Mouse (Mus musculus) lung, embryonic 14.5 days (tissue): Measurements from ENCODE around the gene Phf21b. TPM values are rescaled to one million over a fixed set of nuclear protein-coding genes. Genes with fewer than 3 reads are reported as not detected.

Source experiments
- ATAC-seq: fragments of 200-750 bp; cut with Nextera tagmentation; 2 replicates; pipeline ENCODE4 v1.8.0; 2017; ENCODE audit warnings: mild to moderate bottlenecking, moderate TSS enrichment, moderate library complexity; ENCODE audit not compliant: insufficient read depth
- DNase-seq: peaks from one replicate; pipeline ENCODE4 v3.0.0-alpha.2; 2015
- H3K27ac ChIP-seq: fragments of 300-500 bp; sonication (generic); 2 replicates; pipeline ENCODE4 v1.5.1; 2014; ENCODE audit warnings: low read depth, mild to moderate bottlenecking, moderate library complexity
- H3K27me3 ChIP-seq: fragments of 300-500 bp; sonication (generic); 2 replicates; pipeline ENCODE4 v1.6.1; 2014; ENCODE audit warnings: low read length, control low read depth; ENCODE audit not compliant: insufficient read depth
- H3K36me3 ChIP-seq: fragments of 300-500 bp; sonication (generic); 2 replicates; pipeline ENCODE4 v1.6.1; 2014; ENCODE audit warnings: control low read depth; ENCODE audit not compliant: insufficient read depth
- H3K4me1 ChIP-seq: fragments of 300-500 bp; sonication (generic); 2 replicates; pipeline ENCODE4 v1.6.1; 2014; ENCODE audit warnings: antibody characterized with exemption, control low read depth; ENCODE audit not compliant: insufficient read depth
- H3K4me2 ChIP-seq: fragments of 300-500 bp; sonication (generic); 2 replicates; pipeline ENCODE4 v1.6.1; 2014; ENCODE audit warnings: mild to moderate bottlenecking
- H3K4me3 ChIP-seq: fragments of 300-500 bp; sonication (generic); 2 replicates; pipeline ENCODE4 v1.5.1; 2014; ENCODE audit warnings: low read depth, low read length
- H3K9ac ChIP-seq: fragments of 300-500 bp; sonication (generic); 2 replicates; pipeline ENCODE4 v1.6.1; 2014
- H3K9me3 ChIP-seq: fragments of 300-500 bp; sonication (generic); 2 replicates; pipeline ENCODE4 v1.6.1; 2016; ENCODE audit warnings: low read depth, low read length, control low read depth
- CTCF ChIP-seq: IDR thresholded peaks from 2 replicates; pipeline ENCODE4 v1.5.1; 2016; ENCODE audit warnings: antibody characterized with exemption, low read depth
- WGBS: fragments of 180-500 bp; shearing (Covaris S2); extraction: QIAGEN DNeasy Blood & Tissue Kit; methylation state at CpG from one replicate; pipeline ENCODE4 v1.1.7; 2014; 5-methylcytosine and 5-hydroxymethylcytosine counted together
- polyA plus RNA-seq: library from polyadenylated mRNA; unstranded; fragments of >200 nt; fragmentation: Nextera tagmentation; extraction: Ambion mirVana; gene quantifications from 2 replicates; pipeline ENCODE4 v1.2.1, GENCODE M21; 2014

The Phf21b gene
- polyA plus RNA-seq, 1 experiment from 2014 or later, result 1.8 TPM

DNA sequence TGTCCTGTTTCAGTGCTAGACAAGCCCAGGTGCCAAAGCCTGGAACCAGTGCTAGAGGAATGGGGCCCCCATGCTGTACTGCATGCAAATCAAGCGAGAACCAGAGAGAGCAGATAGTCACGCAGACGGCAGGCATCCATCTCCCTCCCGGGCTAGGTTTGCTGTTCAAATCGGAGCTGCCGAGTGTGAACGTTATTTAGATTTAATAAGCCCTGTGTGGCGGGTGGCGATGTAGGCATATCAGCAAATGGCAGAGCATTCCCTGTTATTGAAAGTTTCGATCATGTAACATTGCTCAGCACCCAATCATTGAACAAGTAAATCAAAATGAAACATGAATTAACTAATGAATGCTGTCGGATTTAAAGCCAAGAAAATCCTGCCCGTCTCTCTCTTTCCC is 27.2 kb downstream of the Phf21b start:
- Histone ChIP-seq H3K27me3 (no peaks in the 10 kb centered on the region), H3K4me3 (no peak overlapping the region), H3K27ac (no peak overlapping the region), H3K4me2 (no peak overlapping the region), H3K9me3 (no peaks in the 10 kb centered on the region), H3K36me3 (no peaks in the 10 kb centered on the region), H3K9ac (no peak overlapping the region), H3K4me1 (no peaks in the 10 kb centered on the region)
- WGBS, result 88% methylated on average over 12 of the region's 12 CpGs
- no peak for DNase-seq
- no peak for TF ChIP-seq CTCF
- no peak for ATAC-seq

GRCm38 (mm10) chr15:84823086-84823485 is 32.8 kb downstream of the Phf21b start:
- Histone ChIP-seq H3K27ac (no peak overlapping the region), H3K9me3 (no peaks in the 10 kb centered on the region), H3K4me3 (no peak overlapping the region), H3K9ac (no peak overlapping the region), H3K4me2 (no peak overlapping the region), H3K27me3 (no peaks in the 10 kb centered on the region), H3K4me1 (no peaks in the 10 kb centered on the region), H3K36me3 (no peaks in the 10 kb centered on the region)
- TF ChIP-seq CTCF, result no peak
- DNase-seq (no peak), ATAC-seq (no peak)
- WGBS, result 90% methylated on average over 4 of the region's 4 CpGs

- no peaks in the 10 kb centered on the region for H3K9me3 ChIP-seq
- WGBS, result 90% methylated on average over 4 of the region's 4 CpGs
Observed at GRCm38 (mm10) chr15:84820811-84821210, 35.0 kb downstream of the Phf21b start.

DNA sequence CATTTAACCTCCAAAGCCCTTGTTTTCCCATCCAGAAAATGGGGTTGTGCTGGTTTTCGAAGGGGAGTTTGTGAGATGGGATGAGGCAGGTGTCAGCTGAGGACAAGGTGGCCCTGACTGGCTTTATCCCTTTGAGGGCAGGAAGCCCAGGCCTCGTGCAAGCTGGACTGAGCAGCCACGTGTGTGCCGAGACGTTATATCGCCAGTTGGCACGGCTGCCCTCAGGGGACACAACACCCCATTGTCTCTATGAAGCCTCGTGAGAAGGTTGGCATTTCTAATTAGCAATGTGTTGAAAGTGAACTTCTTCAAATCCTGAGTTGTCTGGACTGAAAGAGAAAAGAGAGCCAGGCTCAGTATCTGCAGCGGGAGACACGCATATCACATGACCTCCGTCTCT is 37.6 kb downstream of the Phf21b start:
- Histone ChIP-seq H3K4me3 (no peak overlapping the region), H3K36me3 (no peaks in the 10 kb centered on the region), H3K9ac (no peak overlapping the region), H3K4me2 (no peak overlapping the region), H3K27ac (no peak overlapping the region), H3K27me3 (no peaks in the 10 kb centered on the region), H3K4me1 (no peaks in the 10 kb centered on the region), H3K9me3 (no peaks in the 10 kb centered on the region)
- TF ChIP-seq CTCF, result no peak
- 84% methylated on average over 11 of the region's 11 CpGs for WGBS
- ATAC-seq, result no peak
- no peak for DNase-seq

More at GRCm38 (mm10) chr15:84820811-84821210, 35.0 kb downstream of the Phf21b start:
- no peak overlapping the region for H3K9ac ChIP-seq
- ATAC-seq (no peak), DNase-seq (no peak)
- H3K4me2 ChIP-seq, result no peak overlapping the region
- no peaks in the 10 kb centered on the region for H3K27me3 ChIP-seq
- H3K4me1 ChIP-seq, result no peaks in the 10 kb centered on the region
- no peak for TF ChIP-seq CTCF
- H3K36me3 ChIP-seq, result no peaks in the 10 kb centered on the region
- no peak overlapping the region for H3K4me3 ChIP-seq
- H3K27ac ChIP-seq, result no peak overlapping the region

GRCm38 (mm10) chr15:84817589-84817988 is 38.3 kb downstream of the Phf21b start:
- DNase-seq (no peak), ATAC-seq (no peak)
- no peaks in the 10 kb centered on the region for H3K36me3 ChIP-seq
- no peak for TF ChIP-seq CTCF
- H3K9ac ChIP-seq, result no peak overlapping the region
- no peak overlapping the region for H3K4me2 ChIP-seq
- H3K4me3 ChIP-seq, result no peak overlapping the region
- H3K9me3 ChIP-seq, result no peaks in the 10 kb centered on the region
- H3K27ac ChIP-seq, result no peak overlapping the region
- H3K4me1 ChIP-seq, result no peaks in the 10 kb centered on the region
- H3K27me3 ChIP-seq, result no peaks in the 10 kb centered on the region
- WGBS, result 75% methylated on average over 3 of the region's 3 CpGs

- TF ChIP-seq CTCF, result no peak
- no peaks in the 10 kb centered on the region for H3K36me3 ChIP-seq
- H3K27me3 ChIP-seq, result no peaks in the 10 kb centered on the region
- H3K4me3 ChIP-seq, result no peak overlapping the region
- whole genome bisulfite sequencing, result 58% methylated on average over 4 of the region's 4 CpGs
- ATAC-seq (no peak), DNase-seq (no peak)
- no peak overlapping the region for H3K9ac ChIP-seq
- no peak overlapping the region for H3K27ac ChIP-seq
- no peak overlapping the region for H3K4me2 ChIP-seq
- no peaks in the 10 kb centered on the region for H3K4me1 ChIP-seq
- no peaks in the 10 kb centered on the region for H3K9me3 ChIP-seq
Observed at GRCm38 (mm10) chr15:84815171-84815570, 40.7 kb downstream of the Phf21b start.

DNA sequence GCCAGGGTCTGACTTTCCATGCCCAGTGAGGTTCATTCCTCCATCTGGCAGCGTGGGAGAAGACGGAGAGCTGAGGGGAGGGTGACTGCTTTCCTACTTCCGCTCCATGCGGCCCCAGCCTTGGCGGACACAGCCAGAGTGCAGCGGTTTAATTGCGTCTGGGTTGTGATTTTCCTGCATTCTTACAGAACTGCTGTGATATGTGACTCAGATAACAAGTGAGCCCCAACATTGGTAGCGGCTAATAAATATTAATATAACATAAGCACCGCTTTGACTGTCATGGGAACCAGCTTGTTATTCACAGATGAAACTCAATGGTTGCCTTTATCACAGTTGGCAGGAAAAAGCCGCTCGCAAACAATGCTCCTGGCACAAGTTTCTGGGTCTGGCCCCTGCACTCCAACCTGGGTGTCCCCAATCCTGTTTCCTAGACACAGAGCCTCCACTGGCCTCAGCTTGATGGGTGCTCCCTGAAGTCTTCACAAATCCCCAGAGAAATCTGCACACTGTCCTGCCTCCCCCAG is 43.0 kb downstream of the Phf21b start:
- H3K9me3 ChIP-seq, result no peaks in the 10 kb centered on the region
- H3K4me3 ChIP-seq, result no peak overlapping the region
- WGBS, result 79% methylated on average over 11 of the region's 11 CpGs
- H3K4me2 ChIP-seq, result no peak overlapping the region
- ATAC-seq (no peak), DNase-seq (no peak)
- TF ChIP-seq CTCF, result no peak
- no peak overlapping the region for H3K9ac ChIP-seq
- H3K27me3 ChIP-seq, result no peaks in the 10 kb centered on the region
- H3K36me3 ChIP-seq, result no peaks in the 10 kb centered on the region
- no peaks in the 10 kb centered on the region for H3K4me1 ChIP-seq
- H3K27ac ChIP-seq, result no peak overlapping the region

- ATAC-seq, result no peak
- no peaks in the 10 kb centered on the region for H3K36me3 ChIP-seq
- 80% methylated on average over 5 of the region's 5 CpGs for WGBS
Observed at GRCm38 (mm10) chr15:84811126-84811525, 44.7 kb downstream of the Phf21b start.

More at GRCm38 (mm10) chr15:84811126-84811525, 44.7 kb downstream of the Phf21b start:
- Histone ChIP-seq H3K9ac (no peak overlapping the region), H3K27me3 (no peaks in the 10 kb centered on the region), H3K9me3 (no peaks in the 10 kb centered on the region), H3K4me2 (no peak overlapping the region), H3K27ac (no peak overlapping the region), H3K4me1 (no peaks in the 10 kb centered on the region), H3K4me3 (no peak overlapping the region)
- no peak for DNase-seq
- TF ChIP-seq CTCF, result no peak
